Mouse (Mus musculus): ENCODE measurements around the gene Zfp277. TPM values are rescaled to one million over a fixed set of nuclear protein-coding genes. Genes with fewer than 3 reads are reported as not detected.
A peak's percentile ranks its signal among the peaks of the same experiment; 100 is the strongest.

The Zfp277 gene
- polyA plus RNA-seq, 1 experiment from 2014 or later: 29.5 TPM

DNA sequence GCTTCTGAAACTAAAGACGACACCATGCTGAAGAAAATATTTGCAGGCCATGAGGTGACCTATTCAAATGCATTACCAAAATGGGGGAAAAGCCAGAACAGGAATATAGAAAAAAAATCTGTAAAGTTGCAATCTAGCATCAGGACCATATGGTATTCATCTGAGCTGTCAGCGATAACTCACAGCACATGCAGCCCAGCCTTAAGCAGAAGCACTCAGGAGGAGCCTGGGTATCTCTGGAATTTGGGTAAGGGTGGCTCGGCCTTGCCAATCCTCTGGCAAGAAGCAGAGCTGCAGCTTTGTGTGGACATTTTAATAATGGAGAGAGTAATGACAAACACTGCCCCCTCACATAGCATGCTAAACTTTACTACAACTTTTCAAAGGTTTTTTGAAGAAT, 15.7 kb downstream of the Zfp277 start:
- Histone ChIP-seq H3K4me2 (no peak overlapping the region), H3K4me1 (peaks cover 20% of the 10 kb centered on the region), H3K27me3 (no peaks in the 10 kb centered on the region), H3K9ac (no peak overlapping the region), H3K9me3 (replicated peaks) (no peaks in the 10 kb centered on the region), H3K36me3 (ENCODE audit: poor library complexity, severe bottlenecking) (0 out of 2 replicates have a peak, but pooled peaks cover 2% of the 10 kb centered on the region), H3K27ac (no peak overlapping the region), H3K4me3 (no peak overlapping the region)
- WGBS: 77% methylated on average over 3 of the region's 3 CpGs
- no peak for ATAC-seq

GRCm38 (mm10) chr12:40427606-40428005, 18.1 kb downstream of the Zfp277 start:
- Histone ChIP-seq H3K9me3 (replicated peaks) (no peaks in the 10 kb centered on the region), H3K4me2 (no peak overlapping the region)
- WGBS: 80% methylated on average over 10 of the region's 10 CpGs

GRCm38 (mm10) chr12:40424991-40425390, 20.7 kb downstream of the Zfp277 start:
- no peak for ATAC-seq
- no peaks in the 10 kb centered on the region for H3K27me3 ChIP-seq
- H3K4me3 ChIP-seq: no peak overlapping the region
- peaks cover under 1% of the 10 kb centered on the region; the same call in 1 of the 2 replicates for H3K4me1 ChIP-seq
- no peaks in the 10 kb centered on the region for H3K9me3 ChIP-seq (replicated peaks)
- 0 out of 2 replicates have a peak, but pooled peaks cover 5% of the 10 kb centered on the region for H3K36me3 ChIP-seq (ENCODE audit: poor library complexity, severe bottlenecking)
- H3K27ac ChIP-seq: no peak overlapping the region
- H3K4me2 ChIP-seq: no peak overlapping the region
- H3K9ac ChIP-seq: no peak overlapping the region
- WGBS: 86% methylated on average over 1 of the region's 1 CpGs

More at GRCm38 (mm10) chr12:40427606-40428005, 18.1 kb downstream of the Zfp277 start:
- Histone ChIP-seq H3K36me3 (ENCODE audit: poor library complexity, severe bottlenecking) (0 out of 2 replicates have a peak, but pooled peaks cover 5% of the 10 kb centered on the region), H3K27ac (no peak overlapping the region), H3K27me3 (no peaks in the 10 kb centered on the region), H3K9ac (no peak overlapping the region), H3K4me3 (no peak overlapping the region), H3K4me1 (peaks cover 16% of the 10 kb centered on the region)
- ATAC-seq: no peak

DNA sequence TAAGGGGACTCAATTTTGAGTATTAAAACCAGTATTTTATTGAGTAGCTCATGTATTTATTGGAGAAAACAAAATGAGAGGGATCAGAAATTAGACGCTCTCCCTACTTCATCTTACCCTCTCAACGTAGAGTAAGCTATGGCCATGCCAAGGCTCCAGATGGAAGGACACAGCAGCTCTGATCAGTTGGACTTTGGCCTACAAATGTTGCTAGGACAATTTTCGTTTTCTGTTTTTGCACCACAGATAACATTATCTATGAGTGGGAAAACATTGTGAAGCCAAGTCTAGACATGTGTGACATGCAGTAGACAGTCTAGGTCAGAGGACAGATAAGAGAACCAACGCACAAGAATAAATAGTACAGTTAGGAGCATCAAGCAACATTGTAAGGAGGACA, 28.4 kb downstream of the Zfp277 start:
- no peaks in the 10 kb centered on the region for H3K9me3 ChIP-seq (replicated peaks)
- H3K27me3 ChIP-seq: no peaks in the 10 kb centered on the region
- 92% methylated on average over 4 of the region's 4 CpGs for WGBS
- no peak overlapping the region for H3K4me3 ChIP-seq
- no peaks in the 10 kb centered on the region for H3K36me3 ChIP-seq (ENCODE audit: poor library complexity, severe bottlenecking)
- H3K9ac ChIP-seq: no peak overlapping the region
- H3K27ac ChIP-seq: no peak overlapping the region
- peaks cover 12% of the 10 kb centered on the region for H3K4me1 ChIP-seq
- H3K4me2 ChIP-seq: no peak overlapping the region
- ATAC-seq: no peak

- WGBS: 54% methylated on average over 8 of the region's 8 CpGs
- no peak overlapping the region for H3K27ac ChIP-seq
- no peak overlapping the region; the same call in 1 of the 2 replicates for H3K4me2 ChIP-seq
These were observed 30.3 kb downstream of the Zfp277 start for GRCm38 (mm10) chr12:40415312-40415925.

GRCm38 (mm10) chr12:40414682-40415311, 30.9 kb downstream of the Zfp277 start:
- peak; percentile 83 for ATAC-seq
- Histone ChIP-seq H3K36me3 (ENCODE audit: poor library complexity, severe bottlenecking) (no peaks in the 10 kb centered on the region), H3K9ac (no peak overlapping the region), H3K27ac (no peak overlapping the region), H3K4me3 (no peak overlapping the region), H3K4me2 (no peak overlapping the region; the same call in 1 of the 2 replicates), H3K27me3 (no peaks in the 10 kb centered on the region), H3K9me3 (replicated peaks) (no peaks in the 10 kb centered on the region), H3K4me1 (peaks cover 12% of the 10 kb centered on the region)
- 18% methylated on average over 5 of the region's 5 CpGs for WGBS

More at GRCm38 (mm10) chr12:40415312-40415925, 30.3 kb downstream of the Zfp277 start:
- no peaks in the 10 kb centered on the region for H3K27me3 ChIP-seq
- no peak overlapping the region for H3K9ac ChIP-seq
- H3K36me3 ChIP-seq (ENCODE audit: poor library complexity, severe bottlenecking): no peaks in the 10 kb centered on the region
- H3K4me1 ChIP-seq: peaks cover 12% of the 10 kb centered on the region
- H3K9me3 ChIP-seq (replicated peaks): no peaks in the 10 kb centered on the region
- H3K4me3 ChIP-seq: no peak overlapping the region
- peak; percentile 62; the same call in 1 of the 2 replicates for ATAC-seq

DNA sequence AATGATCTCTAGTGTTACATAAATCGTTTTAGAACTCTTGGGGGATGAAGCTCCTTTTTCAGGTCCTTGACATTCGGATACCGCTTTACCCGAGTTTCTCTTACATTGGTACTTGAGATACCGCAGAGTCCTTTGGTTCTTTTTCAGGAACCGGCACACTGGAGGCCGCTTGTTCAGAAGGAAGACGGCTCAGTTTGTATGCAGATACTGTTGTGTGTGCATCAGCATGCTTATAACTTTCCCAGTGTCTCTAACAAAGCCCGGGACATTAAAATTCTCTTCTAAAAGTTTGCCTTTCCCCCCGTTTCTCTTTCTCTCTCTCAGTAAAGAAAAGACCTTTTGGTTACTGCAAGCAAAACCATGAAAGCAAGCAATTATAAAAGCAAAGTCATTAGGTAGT, 45.9 kb downstream of the Zfp277 start:
- H3K27me3 ChIP-seq: no peaks in the 10 kb centered on the region
- ATAC-seq: no peak
- no peaks in the 10 kb centered on the region for H3K9me3 ChIP-seq (replicated peaks)
- H3K27ac ChIP-seq: no peak overlapping the region
- 76% methylated on average over 10 of the region's 10 CpGs for WGBS
- H3K4me2 ChIP-seq: no peak overlapping the region
- H3K4me1 ChIP-seq: no peaks in the 10 kb centered on the region
- H3K4me3 ChIP-seq: no peak overlapping the region
- no peak overlapping the region for H3K9ac ChIP-seq
- no peaks in the 10 kb centered on the region for H3K36me3 ChIP-seq (ENCODE audit: poor library complexity, severe bottlenecking)

DNA sequence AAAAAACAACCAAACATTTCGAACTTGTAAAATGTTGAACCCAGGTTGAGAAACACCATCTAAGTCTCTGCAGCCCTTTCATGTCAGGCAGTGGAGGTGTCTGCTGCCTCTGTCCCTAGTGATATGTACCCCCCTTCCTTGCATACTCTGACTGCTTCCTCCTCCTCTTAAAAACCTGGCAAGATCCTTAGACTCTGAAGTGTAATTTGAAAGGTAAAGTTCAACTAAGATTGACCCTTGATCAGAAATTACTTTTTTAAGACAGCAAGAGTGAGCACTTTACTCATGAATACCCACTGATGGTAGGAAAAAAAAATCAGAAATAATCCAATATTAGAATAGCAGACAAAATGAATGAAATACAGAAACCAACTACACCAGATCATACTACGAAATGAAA, 46.3 kb downstream of the Zfp277 start:
- H3K4me1 ChIP-seq: no peaks in the 10 kb centered on the region
- H3K9ac ChIP-seq: no peak overlapping the region
- WGBS: 95% methylated on average over 2 of the region's 2 CpGs
- H3K9me3 ChIP-seq (replicated peaks): no peaks in the 10 kb centered on the region
- H3K4me2 ChIP-seq: no peak overlapping the region
- H3K36me3 ChIP-seq (ENCODE audit: poor library complexity, severe bottlenecking): no peaks in the 10 kb centered on the region
- no peak overlapping the region for H3K4me3 ChIP-seq
- no peak overlapping the region for H3K27ac ChIP-seq
- ATAC-seq: no peak
- H3K27me3 ChIP-seq: no peaks in the 10 kb centered on the region

DNA sequence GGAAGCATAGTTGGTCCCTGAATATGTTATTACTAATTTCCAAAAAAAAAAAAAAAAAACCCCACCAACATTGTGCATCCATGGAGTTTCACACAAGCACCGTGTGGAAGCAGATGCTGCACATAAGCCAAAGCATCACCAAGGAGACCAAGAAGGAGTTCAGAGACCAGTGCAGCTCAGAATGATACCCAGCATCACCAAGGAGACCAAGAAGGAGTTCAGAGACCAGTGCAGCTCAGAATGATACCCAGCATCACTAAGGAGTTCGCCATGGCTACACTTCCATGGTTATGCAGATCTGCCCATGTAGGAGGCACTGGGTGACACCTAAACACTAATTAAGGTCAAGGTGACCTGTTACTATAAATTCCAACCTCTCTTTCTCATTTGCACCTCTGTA, 46.8 kb downstream of the Zfp277 start:
- 89% methylated on average over 2 of the region's 2 CpGs for WGBS
- no peak overlapping the region for H3K9ac ChIP-seq
- H3K4me1 ChIP-seq: no peaks in the 10 kb centered on the region
- no peak overlapping the region for H3K4me2 ChIP-seq
- ATAC-seq: no peak
- H3K4me3 ChIP-seq: no peak overlapping the region
- H3K27me3 ChIP-seq: no peaks in the 10 kb centered on the region
- no peak overlapping the region for H3K27ac ChIP-seq
- no peaks in the 10 kb centered on the region for H3K9me3 ChIP-seq (replicated peaks)
- no peaks in the 10 kb centered on the region for H3K36me3 ChIP-seq (ENCODE audit: poor library complexity, severe bottlenecking)

GRCm38 (mm10) chr12:40392869-40393268, 52.8 kb downstream of the Zfp277 start:
- H3K27ac ChIP-seq: no peak overlapping the region
- no peak overlapping the region for H3K9ac ChIP-seq
- no peaks in the 10 kb centered on the region for H3K9me3 ChIP-seq (replicated peaks)
- no peaks in the 10 kb centered on the region for H3K36me3 ChIP-seq (ENCODE audit: poor library complexity, severe bottlenecking)
- 85% methylated on average over 3 of the region's 3 CpGs for WGBS
- no peaks in the 10 kb centered on the region for H3K4me1 ChIP-seq
- H3K4me3 ChIP-seq: no peak overlapping the region
- H3K4me2 ChIP-seq: no peak overlapping the region
- ATAC-seq: no peak
- H3K27me3 ChIP-seq: no peaks in the 10 kb centered on the region

DNA sequence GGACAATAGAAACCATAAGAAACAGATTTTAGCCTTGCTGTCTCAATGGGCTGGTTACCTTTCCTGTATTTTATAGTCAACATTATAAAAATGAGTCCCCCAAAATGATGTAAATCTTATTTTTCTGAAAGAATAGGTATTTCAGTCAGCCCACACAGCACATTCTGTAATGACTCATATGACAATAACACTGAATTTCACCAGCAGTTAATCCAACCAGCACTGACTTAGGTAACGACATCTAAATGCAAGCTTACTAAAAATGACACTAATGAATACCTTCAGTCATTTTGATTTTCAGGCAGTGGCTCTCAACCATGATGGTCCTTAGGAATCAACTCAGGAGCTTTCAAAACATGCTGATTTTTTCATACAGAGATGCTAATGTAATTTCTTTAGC, 54.4 kb downstream of the Zfp277 start:
- no peaks in the 10 kb centered on the region for H3K4me1 ChIP-seq
- no peak overlapping the region for H3K27ac ChIP-seq
- no peaks in the 10 kb centered on the region for H3K36me3 ChIP-seq (ENCODE audit: poor library complexity, severe bottlenecking)

GRCm38 (mm10) chr12:40387786-40388185, 57.9 kb downstream of the Zfp277 start:
- no peak overlapping the region for H3K4me2 ChIP-seq
- no peaks in the 10 kb centered on the region for H3K36me3 ChIP-seq (ENCODE audit: poor library complexity, severe bottlenecking)
- H3K9ac ChIP-seq: no peak overlapping the region
- no peaks in the 10 kb centered on the region for H3K4me1 ChIP-seq
- no peaks in the 10 kb centered on the region for H3K27me3 ChIP-seq
- WGBS: 80% methylated on average over 5 of the region's 5 CpGs
- H3K9me3 ChIP-seq (replicated peaks): no peaks in the 10 kb centered on the region
- no peak overlapping the region for H3K4me3 ChIP-seq
- H3K27ac ChIP-seq: no peak overlapping the region
- no peak for ATAC-seq

More for the DNA sequence above, 54.4 kb downstream of the Zfp277 start:
- no peak overlapping the region for H3K4me2 ChIP-seq
- H3K9ac ChIP-seq: no peak overlapping the region
- H3K27me3 ChIP-seq: no peaks in the 10 kb centered on the region
- WGBS: 71% methylated on average over 1 of the region's 1 CpGs
- ATAC-seq: no peak
- H3K9me3 ChIP-seq (replicated peaks): no peaks in the 10 kb centered on the region
- H3K4me3 ChIP-seq: no peak overlapping the region
